Mouse (Mus musculus): ENCODE measurements around the gene Igfn1.

DNA sequence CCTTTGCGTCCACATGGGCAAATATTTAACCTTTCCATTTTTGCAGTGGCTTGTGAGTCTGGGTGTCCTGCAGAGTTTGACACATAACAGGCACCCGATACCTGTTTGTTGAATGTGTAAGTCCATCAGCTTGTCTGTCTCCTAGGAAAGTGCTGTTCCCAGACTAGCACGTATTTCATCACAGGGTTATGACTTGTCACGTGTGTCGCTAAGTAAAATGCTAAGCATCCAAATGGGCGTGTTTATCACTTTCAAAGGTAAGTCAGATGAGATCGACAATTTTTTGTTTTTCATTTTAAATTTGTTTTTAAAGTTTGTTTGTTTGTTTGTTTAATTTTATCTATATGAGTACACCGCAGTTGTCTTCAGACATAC lies 2.0 kb upstream of the Igfn1 start:
- no peak for TF ChIP-seq CTCF (IDR thresholded peaks at IDR 0.05; ENCODE audit: extremely low read depth, insufficient read depth, low read length)
- TF ChIP-seq POLR2A (IDR thresholded peaks at IDR 0.05; ENCODE audit: extremely low read depth, insufficient read depth, low read length) = no peak

Measured in cortical plate, adult 2 months (tissue).